Mouse (Mus musculus) intestine, postnatal 0 days (tissue): Measurements from ENCODE around the gene Lrrc15. TPM values are rescaled to one million over a fixed set of nuclear protein-coding genes. Genes with fewer than 3 reads are reported as not detected.
A peak's percentile ranks its signal among the peaks of the same experiment; 100 is the strongest.

Source experiments
- ATAC-seq: fragments of 200-750 bp; cut with Nextera tagmentation; 2 replicates; pipeline ENCODE4 v1.8.0; 2017; ENCODE audit warnings: mild to moderate bottlenecking, moderate TSS enrichment, moderate library complexity
- H3K27ac ChIP-seq: fragments of 300-500 bp; sonication (generic); 2 replicates; pipeline ENCODE4 v1.5.1; 2014; ENCODE audit warnings: mild to moderate bottlenecking, low read depth, low read length, moderate library complexity
- H3K27me3 ChIP-seq: fragments of 300-500 bp; sonication (generic); replicated peaks from 2 replicates; pipeline ENCODE4 v1.6.1; 2014; ENCODE audit warnings: low read length, mixed read lengths; ENCODE audit not compliant: control insufficient read depth, insufficient read depth
- H3K36me3 ChIP-seq: fragments of 300-500 bp; sonication (generic); 2 replicates; pipeline ENCODE4 v1.6.1; 2014; ENCODE audit warnings: mild to moderate bottlenecking, moderate library complexity; ENCODE audit not compliant: control insufficient read depth, insufficient read depth
- H3K4me1 ChIP-seq: fragments of 300-500 bp; sonication (generic); replicated peaks from 2 replicates; pipeline ENCODE4 v1.6.1; 2014; ENCODE audit warnings: antibody characterized with exemption, low read length, mixed read lengths; ENCODE audit not compliant: control insufficient read depth, insufficient read depth
- H3K4me2 ChIP-seq: fragments of 300-500 bp; sonication (generic); replicated peaks from 2 replicates; pipeline ENCODE4 v1.6.1; 2014; ENCODE audit warnings: low read depth, mild to moderate bottlenecking, moderate library complexity
- H3K4me3 ChIP-seq: fragments of 300-500 bp; sonication (generic); 2 replicates; pipeline ENCODE4 v1.5.1; 2014; ENCODE audit warnings: low read depth, low read length
- H3K9ac ChIP-seq: fragments of 300-500 bp; sonication (generic); 2 replicates; pipeline ENCODE4 v1.6.1; 2014; ENCODE audit warnings: mild to moderate bottlenecking, low read depth, low read length
- H3K9me3 ChIP-seq: fragments of 300-500 bp; sonication (generic); 2 replicates; pipeline ENCODE4 v1.6.1; 2016; ENCODE audit warnings: mixed run types; ENCODE audit not compliant: control insufficient read depth
- CTCF ChIP-seq: sonication (generic); IDR thresholded peaks from 2 replicates; pipeline ENCODE4 v1.5.1; 2016; ENCODE audit warnings: low read depth, mild to moderate bottlenecking, control low read depth, antibody characterized with exemption, moderate library complexity
- WGBS: fragments of 180-500 bp; shearing (Covaris S2); extraction: QIAGEN DNeasy Blood & Tissue Kit; methylation state at CpG from one replicate; pipeline ENCODE4 v1.1.7; 2014; 5-methylcytosine and 5-hydroxymethylcytosine counted together
- polyA plus RNA-seq: library from polyadenylated mRNA; unstranded; fragments of >200 nt; fragmentation: Nextera tagmentation; extraction: Ambion mirVana; gene quantifications from 2 replicates; pipeline ENCODE4 v1.2.1, GENCODE M21; 2015

Gene Lrrc15
- polyA plus RNA-seq, 1 experiment from 2014 or later: 0.30 TPM

- under 1% methylated on average over 72 of the region's 72 CpGs for WGBS
- H3K9me3 ChIP-seq: no peaks in the 10 kb centered on the region
- H3K4me3 ChIP-seq: peak overlapping the region; percentile 54
- H3K4me1 ChIP-seq: peaks cover 7% of the 10 kb centered on the region; the same call in 1 of the 2 replicates
- H3K27me3 ChIP-seq: peaks cover 18% of the 10 kb centered on the region
- peak; percentile 74 for TF ChIP-seq CTCF
- no peak overlapping the region for H3K27ac ChIP-seq
- peak overlapping the region; percentile 44 for H3K9ac ChIP-seq
- no peaks in the 10 kb centered on the region for H3K36me3 ChIP-seq
- peak overlapping the region; percentile 97 for H3K4me2 ChIP-seq
- peak; percentile 73 for ATAC-seq
These were observed 25.7 kb upstream of the Lrrc15 start for GRCm38 (mm10) chr16:30308616-30309394.

GRCm38 (mm10) chr16:30307961-30308615 lies 25.0 kb upstream of the Lrrc15 start:
- Histone ChIP-seq H3K4me3 (peak overlapping the region; percentile 54), H3K36me3 (no peaks in the 10 kb centered on the region), H3K4me2 (peak overlapping the region; percentile 97), H3K27ac (no peak overlapping the region), H3K4me1 (peaks cover 7% of the 10 kb centered on the region; the same call in 1 of the 2 replicates), H3K9me3 (no peaks in the 10 kb centered on the region), H3K9ac (no peak overlapping the region), H3K27me3 (peaks cover 18% of the 10 kb centered on the region)
- 23% methylated on average over 29 of the region's 29 CpGs for WGBS
- TF ChIP-seq CTCF: no peak
- ATAC-seq: no peak; the same call in 1 of the 2 replicates

GRCm38 (mm10) chr16:30307306-30307705 lies 24.2 kb upstream of the Lrrc15 start:
- Histone ChIP-seq H3K27me3 (peaks cover 18% of the 10 kb centered on the region), H3K9ac (no peak overlapping the region), H3K4me1 (peaks cover 7% of the 10 kb centered on the region; the same call in 1 of the 2 replicates), H3K4me3 (no peak overlapping the region), H3K36me3 (no peaks in the 10 kb centered on the region), H3K27ac (no peak overlapping the region), H3K9me3 (no peaks in the 10 kb centered on the region), H3K4me2 (no peak overlapping the region)
- WGBS: 60% methylated on average over 12 of the region's 12 CpGs
- TF ChIP-seq CTCF: no peak
- no peak for ATAC-seq

GRCm38 (mm10) chr16:30306102-30306501 lies 23.0 kb upstream of the Lrrc15 start:
- no peak for TF ChIP-seq CTCF

GRCm38 (mm10) chr16:30304236-30304635 lies 21.2 kb upstream of the Lrrc15 start:
- H3K27me3 ChIP-seq: peaks cover 24% of the 10 kb centered on the region
- H3K4me1 ChIP-seq: 0 out of 2 replicates have a peak, but pooled peaks cover 3% of the 10 kb centered on the region
- WGBS: 49% methylated on average over 5 of the region's 5 CpGs
- no peak overlapping the region for H3K4me2 ChIP-seq
- H3K36me3 ChIP-seq: no peaks in the 10 kb centered on the region
- no peak for TF ChIP-seq CTCF
- no peak overlapping the region for H3K9ac ChIP-seq
- no peak overlapping the region for H3K4me3 ChIP-seq
- H3K9me3 ChIP-seq: no peaks in the 10 kb centered on the region
- ATAC-seq: no peak
- no peak overlapping the region for H3K27ac ChIP-seq

More at GRCm38 (mm10) chr16:30306102-30306501, 23.0 kb upstream of the Lrrc15 start:
- WGBS: 93% methylated on average over 4 of the region's 4 CpGs
- Histone ChIP-seq H3K9me3 (no peaks in the 10 kb centered on the region), H3K36me3 (no peaks in the 10 kb centered on the region), H3K27ac (no peak overlapping the region), H3K4me1 (peaks cover 7% of the 10 kb centered on the region; the same call in 1 of the 2 replicates), H3K4me2 (no peak overlapping the region), H3K9ac (no peak overlapping the region), H3K4me3 (no peak overlapping the region), H3K27me3 (peaks cover 18% of the 10 kb centered on the region)
- no peak for ATAC-seq

GRCm38 (mm10) chr16:30303411-30303810 lies 20.4 kb upstream of the Lrrc15 start:
- no peak overlapping the region for H3K27ac ChIP-seq
- no peak for ATAC-seq
- no peaks in the 10 kb centered on the region for H3K9me3 ChIP-seq
- no peak for TF ChIP-seq CTCF
- H3K4me3 ChIP-seq: no peak overlapping the region
- H3K9ac ChIP-seq: no peak overlapping the region
- 63% methylated on average over 2 of the region's 2 CpGs for WGBS
- no peak overlapping the region for H3K4me2 ChIP-seq
- no peaks in the 10 kb centered on the region for H3K36me3 ChIP-seq
- 0 out of 2 replicates have a peak, but pooled peaks cover 3% of the 10 kb centered on the region for H3K4me1 ChIP-seq
- H3K27me3 ChIP-seq: peaks cover 21% of the 10 kb centered on the region
